Mouse (Mus musculus) urinary bladder, adult 18-20 months (tissue): Measurements from ENCODE around the gene Rex1bd.

Experiments used
- DNase-seq, 2 experiments: peaks; one replicate each; pipeline ENCODE4 v3.0.0; 2022; ENCODE audit warnings: low spot score in 2 of 2, mixed read lengths in 2 of 2

Gene Rex1bd

GRCm38 (mm10) chr8:70477269-70477982, 29.1 kb downstream of the Rex1bd start:
- no peak for DNase-seq

DNA sequence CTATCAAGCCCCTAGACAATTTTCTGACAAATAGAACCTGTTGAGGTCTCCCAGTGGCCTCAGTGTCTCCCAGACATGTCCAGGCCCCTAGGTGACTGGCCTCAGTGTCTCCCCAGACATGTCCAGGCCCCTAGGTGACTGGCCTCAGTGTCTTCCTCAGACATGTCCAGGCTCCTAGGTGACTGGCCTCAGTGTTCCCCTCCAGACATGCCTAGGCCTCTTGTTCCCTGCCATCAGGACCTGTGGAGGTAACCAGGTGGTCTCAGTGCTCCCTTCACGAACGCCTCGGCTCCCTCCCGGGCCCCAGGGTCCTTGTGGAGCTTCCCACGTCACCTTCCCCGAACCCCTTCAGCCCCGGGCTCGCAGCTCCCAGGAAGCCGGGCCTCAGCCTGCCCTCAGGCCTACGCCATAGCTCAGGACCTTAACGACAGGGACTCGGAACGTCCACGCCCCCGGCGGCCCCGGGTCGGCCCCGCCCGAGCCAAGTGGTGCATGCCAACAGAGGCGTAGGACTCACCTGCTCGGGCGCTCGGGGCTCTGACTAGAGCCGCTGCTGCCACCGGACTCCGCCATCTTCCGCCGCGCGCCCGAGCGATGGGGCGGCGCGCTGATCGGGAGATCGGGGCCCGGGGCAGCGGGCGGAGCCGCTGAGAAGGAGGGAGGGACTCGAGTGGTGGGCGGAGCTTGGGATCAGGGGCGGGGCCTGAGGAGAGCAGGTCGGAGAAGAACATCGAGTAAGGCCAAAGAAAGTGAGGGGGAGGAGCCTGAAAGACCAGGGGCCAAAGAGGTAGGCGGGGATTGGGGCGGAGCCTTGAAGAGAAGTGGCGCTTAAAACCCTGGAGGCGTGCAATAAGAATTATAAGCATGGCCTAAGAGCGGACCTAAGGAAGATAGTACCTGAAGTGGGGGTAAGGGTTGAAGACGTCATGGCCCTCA, 30.0 kb downstream of the Rex1bd start, which contains the start of gene Klhl26:
Klhl26 (minus strand) TSS at position 636 of the 936 bp plus-strand sequence.
- DNase-seq = peak; percentile 94 to 98

GRCm38 (mm10) chr8:70471856-70472255, 34.7 kb downstream of the Rex1bd start:
- no peak for DNase-seq

- no peak for DNase-seq
These were observed 36.6 kb downstream of the Rex1bd start for GRCm38 (mm10) chr8:70469938-70470337.

DNA sequence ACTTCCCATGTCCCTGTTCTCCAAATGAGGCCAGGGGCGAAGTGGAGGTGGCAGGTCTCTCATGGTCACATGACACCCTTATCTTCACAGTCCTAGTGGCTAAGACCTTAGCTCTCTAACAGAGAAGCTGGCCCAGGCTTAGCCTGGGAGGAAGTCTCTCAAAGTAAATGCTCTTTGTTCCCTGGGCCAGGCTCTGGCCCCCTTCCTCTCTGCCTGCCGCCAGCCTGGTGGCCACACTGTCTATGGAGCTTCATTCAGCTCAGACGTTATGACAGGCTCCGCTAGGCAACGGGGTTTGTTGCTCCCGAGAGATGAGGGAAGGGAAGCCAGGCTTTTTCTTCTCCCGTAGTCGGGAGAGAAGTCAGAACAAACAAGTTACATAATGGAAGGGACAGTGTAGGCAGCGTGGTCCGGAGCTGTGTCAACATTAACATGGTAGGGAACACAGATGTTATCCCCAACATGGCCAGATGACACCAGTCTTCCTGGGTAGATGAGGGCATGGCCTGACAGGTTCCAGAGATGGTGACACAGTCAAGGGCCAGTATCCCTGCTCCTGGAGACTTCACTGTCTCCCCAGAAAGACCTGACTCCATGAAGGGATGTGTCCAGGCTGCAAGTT, 37.1 kb downstream of the Rex1bd start:
- no peak for DNase-seq

DNA sequence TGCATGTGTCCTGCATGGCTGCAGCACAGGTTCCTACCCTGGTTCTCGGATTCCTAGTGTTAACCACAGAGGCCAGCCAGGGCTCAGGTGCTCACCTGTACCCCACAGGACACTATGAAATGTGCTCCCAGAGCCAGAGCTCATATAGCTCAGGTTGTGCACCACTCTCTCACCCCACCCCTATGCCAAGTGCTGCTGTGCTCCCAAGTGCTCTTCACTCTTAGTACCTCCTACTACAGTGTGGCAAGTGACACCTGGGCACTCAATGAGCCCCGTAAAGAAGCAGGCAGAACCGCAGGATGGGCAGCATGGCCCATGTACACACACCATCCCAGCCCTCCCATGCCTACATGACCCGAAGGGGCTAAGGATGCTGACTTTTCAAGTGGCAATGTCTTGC, 37.8 kb downstream of the Rex1bd start:
- DNase-seq = no peak

DNA sequence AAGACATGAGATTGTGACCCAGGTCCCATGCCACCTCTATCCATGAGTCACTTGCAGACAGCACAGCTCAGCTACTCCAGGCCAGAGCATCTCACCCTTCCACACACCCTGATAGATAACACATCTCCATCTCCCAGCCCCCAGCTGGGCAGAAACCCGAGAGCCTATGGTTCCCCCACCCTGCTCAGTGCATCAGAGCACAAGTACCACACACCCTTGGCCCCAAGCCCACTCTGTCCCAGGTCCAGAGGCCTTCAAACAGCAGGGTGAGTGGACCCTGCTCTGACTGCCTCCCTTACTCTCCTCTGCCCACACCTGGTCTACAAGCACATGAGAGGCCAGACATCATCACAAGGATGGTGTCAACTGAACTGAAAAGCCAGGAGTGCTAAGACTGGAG, 38.6 kb downstream of the Rex1bd start:
- DNase-seq = no peak

- no peak for DNase-seq
These were observed 39.3 kb downstream of the Rex1bd start for GRCm38 (mm10) chr8:70467229-70467725.

GRCm38 (mm10) chr8:70466771-70467170, 39.8 kb downstream of the Rex1bd start:
- DNase-seq = no peak

DNA sequence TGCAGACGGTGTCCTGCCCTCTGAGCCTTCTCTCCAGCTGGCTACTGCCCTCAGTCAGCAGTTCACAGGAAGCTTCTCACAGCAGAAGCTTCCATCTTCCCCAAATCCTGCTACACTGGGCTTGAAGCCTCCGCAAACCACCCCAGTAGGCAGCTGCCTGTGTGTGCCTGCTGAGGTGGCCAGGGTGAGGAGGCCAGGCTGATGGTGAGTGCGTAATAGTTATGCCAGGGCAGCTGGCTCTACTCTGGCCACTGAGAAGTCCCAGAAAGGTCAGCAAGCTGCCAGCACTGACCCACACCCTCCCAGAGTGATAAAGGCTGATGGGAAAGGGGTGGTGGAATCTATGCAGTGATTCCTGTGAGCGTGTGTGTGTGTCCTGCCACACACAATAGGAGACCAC, 40.2 kb downstream of the Rex1bd start:
- DNase-seq = no peak

DNA sequence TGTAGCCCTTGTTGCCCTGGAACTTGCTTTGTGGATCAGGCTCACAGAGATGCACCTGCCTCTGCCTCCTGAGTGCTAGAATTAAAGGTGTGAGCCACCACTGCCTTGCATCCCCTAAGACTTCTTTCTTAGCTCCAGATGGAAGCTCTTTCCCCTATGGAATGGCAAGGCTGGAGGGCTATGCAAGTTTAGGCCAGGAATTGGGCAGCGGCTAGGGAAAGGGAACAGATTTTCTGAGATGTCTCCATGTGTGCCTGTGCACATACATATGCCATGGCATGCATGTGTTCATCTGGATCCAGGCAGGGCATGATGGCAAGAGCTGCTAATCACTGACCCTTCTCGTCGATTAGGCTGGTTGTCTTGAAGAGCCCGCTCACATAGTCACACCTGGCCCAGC, 40.9 kb downstream of the Rex1bd start:
- no peak for DNase-seq

GRCm38 (mm10) chr8:70464162-70464561, 42.4 kb downstream of the Rex1bd start:
- no peak for DNase-seq

DNA sequence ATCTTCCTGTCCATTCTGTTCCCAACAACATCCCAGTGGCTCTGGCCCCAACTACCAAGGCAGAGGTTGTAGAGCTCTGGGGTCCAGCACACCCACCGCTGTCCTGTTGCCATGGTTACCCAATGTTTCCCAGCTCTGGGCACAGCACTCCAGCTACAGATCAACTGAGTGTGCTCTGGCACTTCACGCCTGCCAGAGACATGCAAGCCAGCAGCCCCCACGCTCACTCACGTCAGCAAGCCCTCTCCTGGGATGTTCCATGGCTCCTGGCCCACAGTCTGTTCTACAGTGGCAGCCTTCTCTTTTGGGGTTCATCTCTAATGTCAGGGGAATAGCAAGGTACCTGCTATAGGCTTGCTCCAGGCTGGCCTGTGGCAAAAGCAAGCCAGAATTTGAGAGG, 43.2 kb downstream of the Rex1bd start:
- DNase-seq = no peak

DNA sequence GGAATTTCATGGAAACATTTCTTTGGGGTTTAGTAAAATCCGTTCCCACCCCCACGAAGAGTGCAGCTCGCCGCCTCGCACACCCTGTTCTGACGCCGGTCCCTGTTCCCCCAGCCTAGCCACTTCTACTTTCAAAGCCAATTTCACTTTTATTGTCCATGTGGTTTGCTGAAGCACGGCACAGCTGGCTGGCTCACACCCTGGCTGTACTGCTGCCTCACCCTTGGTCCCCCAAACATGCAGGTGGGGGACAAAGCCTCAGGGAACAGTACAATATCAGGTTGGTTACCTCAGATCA, 44.1 kb downstream of the Rex1bd start:
- DNase-seq = no peak

- DNase-seq = no peak
These were observed 44.6 kb downstream of the Rex1bd start for GRCm38 (mm10) chr8:70461765-70462515.

DNA sequence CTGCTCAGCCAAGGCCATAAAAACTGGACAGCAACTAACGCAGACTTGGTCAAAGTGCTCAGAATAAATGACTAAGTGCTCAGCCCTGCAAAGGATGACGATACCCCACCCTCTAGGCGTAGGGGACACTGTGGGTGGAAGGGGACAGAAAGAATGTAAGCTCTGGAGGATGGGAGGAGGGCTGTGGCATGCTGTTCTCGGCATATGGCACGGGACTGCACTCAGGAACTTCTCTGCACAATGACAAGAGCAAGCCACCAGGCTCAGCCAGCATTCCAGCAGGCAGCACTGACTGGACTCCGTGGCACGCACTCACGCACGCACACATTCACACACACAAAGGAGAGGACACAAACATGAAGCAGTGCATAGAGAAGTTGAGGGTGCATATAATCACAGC, 45.9 kb downstream of the Rex1bd start:
- DNase-seq = no peak

GRCm38 (mm10) chr8:70460199-70460598, 46.4 kb downstream of the Rex1bd start:
- no peak for DNase-seq

DNA sequence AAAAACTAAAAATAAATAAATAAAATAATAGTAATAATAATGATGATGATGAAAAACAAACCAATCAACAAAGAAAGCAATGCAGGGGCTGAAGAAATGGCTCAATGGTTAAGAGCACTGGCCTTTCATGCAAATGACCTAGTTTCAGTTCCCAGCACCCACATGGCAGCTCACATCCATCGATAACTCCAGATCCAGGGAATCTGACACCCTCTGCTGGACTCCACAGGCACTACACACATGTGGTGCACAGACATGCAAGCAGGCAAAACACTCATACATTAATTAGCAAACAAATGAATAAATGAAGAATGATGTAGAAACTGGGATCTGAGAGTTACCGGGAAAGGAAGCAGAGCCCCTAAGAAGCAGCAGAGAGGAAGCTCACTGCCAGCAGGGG, 46.9 kb downstream of the Rex1bd start:
- no peak for DNase-seq

DNA sequence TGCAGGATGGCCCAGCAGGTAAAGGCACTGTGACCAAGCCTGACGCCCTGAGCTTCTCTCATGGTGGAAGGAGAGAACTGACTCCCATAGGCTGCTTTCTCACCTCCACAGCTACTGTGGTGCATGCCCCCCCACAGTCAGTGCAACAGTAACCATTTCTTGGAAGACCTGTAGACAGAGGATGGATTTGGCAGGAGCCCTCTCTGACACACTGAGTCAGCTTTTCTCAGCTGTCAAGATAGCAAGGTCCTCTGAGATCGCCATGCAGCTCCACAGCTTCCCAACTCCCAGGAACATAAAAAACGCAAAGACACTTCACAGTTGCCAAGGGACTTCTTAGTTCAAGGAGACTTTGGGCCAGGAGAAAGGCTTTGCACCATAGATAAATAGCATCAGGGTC, 48.1 kb downstream of the Rex1bd start:
- no peak for DNase-seq

DNA sequence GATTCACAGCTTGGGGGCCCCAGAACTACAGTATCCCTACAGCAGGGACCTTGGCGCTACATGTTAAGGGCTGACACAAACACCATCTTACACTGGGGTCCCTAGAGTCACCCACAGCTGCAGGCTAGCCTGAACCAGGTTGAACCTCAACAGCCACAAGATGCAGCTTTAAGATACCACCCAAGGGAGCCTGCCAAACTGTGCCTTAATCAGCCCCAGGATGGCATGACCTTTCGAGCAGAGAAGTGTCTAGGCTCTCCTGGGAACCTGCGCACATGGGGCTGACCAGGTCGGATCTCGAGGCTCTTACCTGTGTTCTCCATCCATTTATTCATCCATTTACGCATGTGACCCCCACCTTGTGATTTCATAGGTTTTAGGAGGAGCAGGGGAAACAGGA, 48.7 kb downstream of the Rex1bd start:
- DNase-seq = no peak

DNA sequence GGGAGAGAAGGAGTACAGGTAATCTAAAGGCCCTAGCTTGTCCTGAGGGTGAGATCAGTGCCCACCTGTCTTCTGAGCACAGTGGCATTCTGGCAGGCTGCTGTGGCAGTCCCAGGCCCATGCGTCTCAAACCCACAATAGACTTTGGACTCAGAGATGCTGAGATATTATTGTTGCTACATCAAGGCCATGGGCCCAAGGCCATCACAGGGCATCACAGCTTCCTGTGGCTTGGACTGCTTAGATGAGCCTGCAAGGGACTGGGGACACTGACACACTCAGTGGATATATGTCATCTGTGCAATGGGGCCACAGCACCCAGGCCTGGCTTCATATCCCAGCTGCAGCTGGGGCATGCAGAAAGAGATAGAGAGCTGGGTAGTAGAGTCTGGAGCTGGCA, 49.6 kb downstream of the Rex1bd start:
- no peak for DNase-seq
